Mouse (Mus musculus) hindbrain, embryonic 12.5 days (tissue): ENCODE measurements around the gene Gpd1. TPM values are rescaled to one million over a fixed set of nuclear protein-coding genes. Genes with fewer than 3 reads are reported as not detected.

ENCODE experiments used
- ATAC-seq: fragments of 200-750 bp; cut with Nextera tagmentation; 2 replicates; pipeline ENCODE4 v1.8.0; 2017; ENCODE audit warnings: moderate TSS enrichment; ENCODE audit not compliant: low FRiP score
- H3K27ac ChIP-seq: fragments of 300-500 bp; sonication (generic); 2 replicates; pipeline ENCODE4 v1.5.1; 2016; ENCODE audit warnings: mild to moderate bottlenecking
- H3K27me3 ChIP-seq: fragments of 300-500 bp; sonication (generic); 2 replicates; pipeline ENCODE4 v1.6.1; 2016; ENCODE audit warnings: mild to moderate bottlenecking
- H3K36me3 ChIP-seq: fragments of 300-500 bp; sonication (generic); 2 replicates; pipeline ENCODE4 v1.6.1; 2016; ENCODE audit warnings: mild to moderate bottlenecking
- H3K4me1 ChIP-seq: fragments of 300-500 bp; sonication (generic); 2 replicates; pipeline ENCODE4 v1.6.1; 2016
- H3K4me2 ChIP-seq: fragments of 300-500 bp; sonication (generic); replicated peaks from 2 replicates; pipeline ENCODE4 v1.6.1; 2016; ENCODE audit warnings: mild to moderate bottlenecking
- H3K4me3 ChIP-seq: fragments of 300-500 bp; sonication (generic); 2 replicates; pipeline ENCODE4 v1.5.1; 2016; ENCODE audit warnings: mild to moderate bottlenecking
- H3K9ac ChIP-seq: fragments of 300-500 bp; sonication (generic); 2 replicates; pipeline ENCODE4 v1.6.1; 2016; ENCODE audit warnings: mild to moderate bottlenecking, moderate library complexity
- H3K9me3 ChIP-seq: fragments of 300-500 bp; sonication (generic); replicated peaks from 2 replicates; pipeline ENCODE4 v1.6.1; 2016; ENCODE audit warnings: mild to moderate bottlenecking
- WGBS: fragments of 180-500 bp; shearing (Covaris S2); methylation state at CpG from one replicate; pipeline ENCODE4 v1.1.7; 2016; 5-methylcytosine and 5-hydroxymethylcytosine counted together
- polyA plus RNA-seq: library from polyadenylated mRNA; unstranded; fragments of >200 nt; fragmentation: Nextera tagmentation; extraction: Ambion mirVana; gene quantifications from 2 replicates; pipeline ENCODE4 v1.2.1, GENCODE M21; 2016

Gpd1 gene
- 0.69 and 0.92 TPM in 2 replicates for polyA plus RNA-seq

DNA sequence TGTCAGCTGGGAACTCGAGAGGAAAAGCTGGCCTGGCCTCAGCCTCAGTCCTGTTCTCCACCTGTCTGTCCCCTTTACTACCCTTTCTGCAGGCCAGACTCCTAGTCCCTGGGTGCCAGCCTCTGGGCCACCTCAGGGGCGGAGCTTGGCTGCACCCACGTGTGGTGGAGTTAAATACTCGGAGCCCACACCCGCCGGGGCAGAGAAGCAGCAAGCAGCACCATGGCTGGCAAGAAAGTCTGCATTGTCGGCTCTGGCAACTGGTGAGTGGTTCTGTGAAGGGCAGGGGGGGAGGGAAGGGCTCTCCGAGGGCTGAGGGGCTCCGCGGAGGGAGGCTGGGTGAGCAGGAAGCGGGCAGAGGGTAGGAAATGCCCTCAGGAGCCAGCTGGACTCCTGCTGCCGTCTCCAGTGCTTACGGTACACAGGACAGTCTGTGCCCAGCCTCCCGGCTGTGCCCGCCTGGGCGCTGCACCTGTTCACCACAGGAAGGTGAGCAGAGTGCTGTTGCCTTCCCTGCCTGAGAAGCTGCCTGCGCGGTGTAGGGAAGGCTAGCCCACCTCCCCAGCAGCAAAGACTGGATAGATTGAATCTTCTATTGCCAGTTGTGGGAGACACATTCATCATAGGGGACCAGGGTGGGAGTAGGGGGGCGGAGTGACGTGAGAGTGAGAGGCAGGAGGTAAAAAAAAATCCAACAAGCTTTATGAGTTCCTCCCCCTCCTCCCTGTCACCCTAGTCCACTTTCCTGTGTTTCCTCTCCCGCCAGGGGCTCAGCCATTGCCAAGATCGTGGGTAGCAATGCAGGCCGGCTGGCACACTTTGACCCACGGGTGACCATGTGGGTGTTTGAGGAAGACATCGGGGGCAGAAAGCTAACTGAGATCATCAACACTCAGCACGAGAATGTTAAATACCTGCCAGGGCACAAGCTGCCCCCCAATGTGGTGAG is at the start of gene Gpd1:
Gpd1 (plus strand) TSS at position 130 of the 949 bp plus-strand sequence.
- peaks cover 72% of the 10 kb centered on the region for H3K36me3 ChIP-seq
- no peak for ATAC-seq
- H3K4me2 ChIP-seq: no peak within 1 kb of the TSS
- no peak within 1 kb of the TSS for H3K4me3 ChIP-seq
- peaks cover 23% of the 10 kb centered on the region for H3K4me1 ChIP-seq
- no peaks in the 10 kb centered on the region for H3K27me3 ChIP-seq
- H3K9me3 ChIP-seq: no peaks in the 10 kb centered on the region
- no peak within 1 kb of the TSS; the same call in 1 of the 2 replicates for H3K9ac ChIP-seq
- WGBS: 69% methylated on average over 26 of the region's 26 CpGs
- no peak within 1 kb of the TSS for H3K27ac ChIP-seq

DNA sequence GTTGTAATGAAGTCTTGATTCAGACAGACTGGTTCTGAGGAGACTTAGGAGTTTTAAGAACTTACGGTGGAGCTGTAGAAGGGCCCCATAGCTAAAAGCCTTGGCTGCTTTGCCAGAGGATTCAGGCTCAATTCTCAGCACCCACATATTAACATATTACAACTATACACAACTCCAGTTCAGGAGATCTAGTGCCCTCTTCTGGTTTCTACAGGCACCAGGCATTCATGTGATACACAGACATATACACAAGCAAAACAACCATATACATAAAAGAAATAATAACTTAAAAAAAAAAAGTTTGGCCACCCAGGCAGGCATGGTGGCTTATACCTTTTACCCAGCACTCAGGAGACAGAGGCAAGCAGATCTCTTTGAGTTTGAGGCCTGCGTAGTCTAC is 49.8 kb upstream of the Gpd1 start:
- ATAC-seq: no peak
- Histone ChIP-seq H3K36me3 (peaks cover 1% of the 10 kb centered on the region; the same call in 1 of the 2 replicates), H3K4me3 (no peak overlapping the region), H3K4me2 (no peak overlapping the region), H3K9ac (no peak overlapping the region), H3K27me3 (peaks cover 25% of the 10 kb centered on the region), H3K9me3 (no peaks in the 10 kb centered on the region; the same call in 1 of the 2 replicates), H3K27ac (no peak overlapping the region), H3K4me1 (peaks cover 67% of the 10 kb centered on the region)
- WGBS: 96% methylated on average over 2 of the region's 2 CpGs

DNA sequence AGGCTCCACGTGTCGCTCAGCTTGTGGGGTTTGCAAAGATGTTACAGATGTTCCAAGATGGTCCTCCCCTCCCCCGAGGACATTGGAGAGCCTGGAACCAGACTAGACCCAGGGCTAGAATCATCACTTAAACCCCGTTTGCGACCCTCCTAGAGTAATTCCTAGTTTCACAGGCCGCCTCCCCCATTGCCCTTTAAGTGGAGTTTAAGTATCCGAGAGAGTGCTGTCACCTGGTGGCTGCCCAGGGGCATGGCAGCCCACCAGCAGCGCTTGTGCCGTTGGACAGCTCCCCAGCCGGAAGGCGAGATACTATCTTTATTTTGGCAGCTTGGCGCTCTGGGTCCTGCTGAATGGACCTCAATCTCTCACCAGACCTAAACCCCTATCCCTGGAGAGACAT is 48.4 kb upstream of the Gpd1 start:
- no peak overlapping the region for H3K9ac ChIP-seq
- H3K4me2 ChIP-seq: peak overlapping the region; percentile 90
- peaks cover 27% of the 10 kb centered on the region for H3K27me3 ChIP-seq
- WGBS: 3% methylated on average over 12 of the region's 12 CpGs
- no peak overlapping the region for H3K4me3 ChIP-seq
- peak overlapping the region; percentile 49; the same call in 1 of the 2 replicates for H3K27ac ChIP-seq
- H3K4me1 ChIP-seq: peaks cover 74% of the 10 kb centered on the region
- H3K9me3 ChIP-seq: no peaks in the 10 kb centered on the region; the same call in 1 of the 2 replicates
- ATAC-seq: no peak
- peaks cover 5% of the 10 kb centered on the region; the same call in 1 of the 2 replicates for H3K36me3 ChIP-seq

DNA sequence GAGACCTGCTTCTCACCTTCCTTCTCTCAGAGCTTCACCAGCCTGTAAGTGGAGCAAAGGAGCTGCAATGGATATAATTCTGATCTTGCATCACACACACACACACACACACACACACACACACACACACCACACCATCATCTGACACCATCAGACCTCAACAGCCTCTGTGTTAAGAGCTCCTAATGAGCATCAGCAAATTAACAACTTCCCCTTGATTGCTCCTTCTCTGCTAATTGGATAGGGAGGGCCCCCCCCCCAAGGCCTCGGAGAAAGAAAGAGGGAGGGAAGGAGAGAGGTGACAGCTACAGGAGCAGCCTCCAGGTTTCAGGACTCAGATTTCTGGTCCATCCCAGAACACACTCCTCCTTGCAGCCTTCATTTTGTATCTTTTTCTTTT is 47.9 kb upstream of the Gpd1 start:
- Histone ChIP-seq H3K4me2 (peak overlapping the region; percentile 90), H3K27ac (peak overlapping the region; percentile 91), H3K36me3 (peaks cover 5% of the 10 kb centered on the region; the same call in 1 of the 2 replicates), H3K27me3 (peaks cover 27% of the 10 kb centered on the region), H3K4me3 (no peak overlapping the region), H3K9ac (no peak overlapping the region), H3K4me1 (peaks cover 68% of the 10 kb centered on the region), H3K9me3 (no peaks in the 10 kb centered on the region; the same call in 1 of the 2 replicates)
- 0% methylated on average over 1 of the region's 1 CpGs for WGBS
- ATAC-seq: no peak

DNA sequence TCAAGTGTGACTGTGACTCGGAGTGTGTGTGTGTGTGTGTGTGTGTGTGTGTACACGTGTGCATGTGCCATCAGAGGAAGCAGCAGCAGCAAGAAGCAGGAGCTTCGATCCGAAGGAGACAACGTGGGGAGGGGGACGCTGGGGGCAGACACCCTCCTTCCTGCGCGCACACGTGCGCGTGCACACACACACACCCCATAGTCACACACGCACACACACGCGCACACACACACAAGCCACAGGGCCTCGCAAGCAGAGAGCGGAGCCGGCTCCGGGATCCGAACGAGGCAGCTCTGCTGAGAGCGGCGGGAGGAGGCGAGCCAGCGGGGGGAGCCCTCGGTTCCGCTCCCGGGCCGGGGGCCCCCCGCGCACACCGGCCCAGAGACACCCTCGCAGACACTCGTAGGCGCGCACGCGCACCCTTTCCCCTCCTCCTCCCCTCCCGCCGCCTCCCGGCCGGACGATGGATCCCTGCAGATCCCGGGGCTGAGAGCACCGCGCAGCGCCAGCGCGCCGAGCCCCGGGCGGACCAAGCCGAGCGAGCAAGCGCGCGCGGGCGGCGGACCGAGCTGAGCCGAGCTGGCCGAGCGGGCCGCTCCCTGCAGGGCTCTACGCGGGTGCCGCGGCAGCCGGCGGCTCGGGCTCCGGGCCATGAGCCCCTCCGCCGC is 47.0 kb upstream of the Gpd1 start, which contains the start of gene Asic1:
Asic1 (plus strand) TSS at position 215 of the 668 bp plus-strand sequence.
- peak within 1 kb of the TSS; percentile 90 for H3K4me2 ChIP-seq
- H3K4me3 ChIP-seq: peak within 1 kb of the TSS; percentile 80
- ATAC-seq: peak; percentile 64
- WGBS: under 1% methylated on average over 63 of the region's 74 CpGs
- peak within 1 kb of the TSS; percentile 97 for H3K9ac ChIP-seq
- H3K27me3 ChIP-seq: peaks cover 27% of the 10 kb centered on the region
- peak within 1 kb of the TSS; percentile 91 for H3K27ac ChIP-seq
- no peaks in the 10 kb centered on the region; the same call in 1 of the 2 replicates for H3K9me3 ChIP-seq
- H3K36me3 ChIP-seq: peaks cover 5% of the 10 kb centered on the region; the same call in 1 of the 2 replicates
- H3K4me1 ChIP-seq: peaks cover 64% of the 10 kb centered on the region

DNA sequence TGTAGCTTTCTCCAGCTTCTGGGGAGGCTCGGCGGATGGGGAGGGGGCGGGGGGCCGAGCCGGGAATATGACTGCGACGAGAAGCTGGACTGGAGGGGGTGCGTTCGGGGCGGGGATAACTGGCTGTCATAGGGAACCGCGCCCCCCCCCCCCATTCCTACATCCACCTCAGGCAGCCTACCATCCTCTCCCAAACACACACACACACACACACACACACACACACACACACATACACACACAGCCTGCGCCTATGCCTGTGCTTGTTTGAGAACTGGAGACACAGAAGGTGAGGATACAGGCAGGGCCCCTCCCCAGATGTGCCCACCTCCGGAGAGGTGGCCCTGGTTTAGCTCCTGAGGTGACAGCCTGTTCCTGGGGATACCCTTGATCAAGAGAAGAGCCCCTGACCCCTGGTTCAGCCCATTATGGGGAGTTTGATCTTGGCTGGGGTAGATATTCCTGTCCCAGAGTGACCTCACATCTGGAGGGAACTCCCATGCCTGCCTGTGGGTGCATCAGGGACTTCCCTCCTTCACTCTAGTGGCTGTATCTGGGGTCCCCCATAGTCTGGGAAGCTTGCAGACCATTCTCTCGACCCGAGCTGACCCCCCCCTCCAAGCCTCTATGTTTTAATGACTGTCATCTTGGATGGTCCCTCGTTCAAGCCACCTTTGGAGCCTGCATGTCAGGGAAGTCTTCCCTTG is 46.2 kb upstream of the Gpd1 start:
- Histone ChIP-seq H3K27ac (peak overlapping the region; percentile 91), H3K27me3 (peaks cover 21% of the 10 kb centered on the region), H3K4me1 (peaks cover 56% of the 10 kb centered on the region), H3K9ac (peak overlapping the region; percentile 97), H3K4me3 (peak overlapping the region; percentile 80), H3K9me3 (no peaks in the 10 kb centered on the region; the same call in 1 of the 2 replicates), H3K4me2 (peak overlapping the region; percentile 90), H3K36me3 (peaks cover 5% of the 10 kb centered on the region; the same call in 1 of the 2 replicates)
- 10% methylated on average over 12 of the region's 17 CpGs for WGBS
- ATAC-seq: peak; percentile 26

DNA sequence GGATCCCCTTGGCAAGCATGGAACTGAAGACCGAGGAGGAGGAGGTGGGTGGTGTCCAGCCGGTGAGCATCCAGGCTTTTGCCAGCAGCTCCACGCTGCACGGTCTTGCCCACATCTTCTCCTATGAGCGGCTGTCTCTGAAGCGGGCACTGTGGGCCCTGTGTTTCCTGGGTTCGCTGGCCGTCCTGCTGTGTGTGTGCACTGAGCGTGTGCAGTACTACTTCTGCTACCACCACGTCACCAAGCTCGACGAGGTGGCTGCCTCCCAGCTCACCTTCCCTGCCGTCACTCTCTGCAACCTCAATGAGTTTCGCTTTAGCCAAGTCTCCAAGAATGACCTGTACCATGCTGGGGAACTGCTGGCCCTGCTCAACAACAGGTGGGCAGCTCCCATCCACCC is 45.5 kb upstream of the Gpd1 start:
- Histone ChIP-seq H3K9ac (peak overlapping the region; percentile 97), H3K27me3 (peaks cover 16% of the 10 kb centered on the region), H3K36me3 (peaks cover 5% of the 10 kb centered on the region; the same call in 1 of the 2 replicates), H3K4me1 (peaks cover 54% of the 10 kb centered on the region), H3K27ac (no peak overlapping the region), H3K4me3 (peak overlapping the region; percentile 80; the same call in 1 of the 2 replicates), H3K4me2 (peak overlapping the region; percentile 90), H3K9me3 (no peaks in the 10 kb centered on the region; the same call in 1 of the 2 replicates)
- WGBS: 71% methylated on average over 14 of the region's 14 CpGs
- ATAC-seq: no peak

DNA sequence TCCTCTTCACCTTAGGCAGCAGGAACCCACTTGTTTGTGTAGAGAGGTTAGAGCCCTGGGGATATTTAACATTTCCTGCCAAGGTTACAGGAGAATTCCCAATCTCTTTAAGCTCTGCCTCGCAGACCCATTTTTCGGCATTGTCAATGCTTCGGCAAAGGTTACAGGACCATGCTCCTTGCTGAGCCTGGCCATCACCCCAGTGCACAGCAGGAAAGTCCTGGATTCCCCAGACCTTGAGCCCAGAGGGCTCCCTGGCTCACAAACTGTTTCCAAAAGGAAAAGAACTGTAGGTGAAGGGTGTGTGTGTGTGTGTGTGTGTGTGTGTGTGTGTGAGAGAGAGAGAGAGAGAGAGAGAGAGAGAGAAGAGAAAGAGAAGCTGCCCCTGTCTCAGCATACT is 42.4 kb upstream of the Gpd1 start:
- no peak overlapping the region for H3K4me3 ChIP-seq
- H3K4me1 ChIP-seq: peaks cover 62% of the 10 kb centered on the region
- no peak overlapping the region for H3K27ac ChIP-seq

DNA sequence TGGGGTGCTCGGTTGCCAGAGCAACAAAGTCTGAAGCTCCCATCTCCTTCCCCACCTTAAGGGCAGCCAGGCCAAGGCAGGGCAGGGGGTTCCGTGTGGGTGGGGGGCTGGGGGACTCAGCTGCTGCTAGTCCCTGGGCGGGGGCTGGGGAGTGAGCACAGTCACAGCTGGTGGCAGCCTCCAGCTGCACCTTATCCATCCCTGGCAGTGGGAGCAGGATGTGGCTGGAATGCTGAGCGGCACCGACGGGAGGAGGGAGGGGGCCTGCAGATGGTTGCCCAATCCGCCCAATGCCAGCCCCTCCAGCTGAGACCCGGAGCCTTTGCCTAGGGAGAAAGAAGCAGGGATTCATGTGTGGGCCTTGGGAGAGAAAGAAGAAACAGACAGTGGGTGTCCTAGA is 40.2 kb upstream of the Gpd1 start:
- H3K4me2 ChIP-seq: peak overlapping the region; percentile 29
- 15% methylated on average over 8 of the region's 8 CpGs for WGBS
- peaks cover 4% of the 10 kb centered on the region; the same call in 1 of the 2 replicates for H3K27me3 ChIP-seq
- peaks cover 5% of the 10 kb centered on the region; the same call in 1 of the 2 replicates for H3K36me3 ChIP-seq
- no peaks in the 10 kb centered on the region for H3K9me3 ChIP-seq
- 0 out of 2 replicates have a peak overlapping the region, but pooled peaks have one; percentile 10 for H3K4me3 ChIP-seq
- H3K27ac ChIP-seq: peak overlapping the region; percentile 82
- peak overlapping the region; percentile 45; the same call in 1 of the 2 replicates for H3K9ac ChIP-seq
- ATAC-seq: peak; percentile 74
- H3K4me1 ChIP-seq: peaks cover 46% of the 10 kb centered on the region

More for the DNA sequence above, 42.4 kb upstream of the Gpd1 start:
- peak overlapping the region; percentile 38; the same call in 1 of the 2 replicates for H3K9ac ChIP-seq
- H3K9me3 ChIP-seq: no peaks in the 10 kb centered on the region
- WGBS: 81% methylated on average over 3 of the region's 3 CpGs
- no peak for ATAC-seq
- peak overlapping the region; percentile 27 for H3K4me2 ChIP-seq
- H3K36me3 ChIP-seq: peaks cover 5% of the 10 kb centered on the region; the same call in 1 of the 2 replicates
- peaks cover 16% of the 10 kb centered on the region for H3K27me3 ChIP-seq

DNA sequence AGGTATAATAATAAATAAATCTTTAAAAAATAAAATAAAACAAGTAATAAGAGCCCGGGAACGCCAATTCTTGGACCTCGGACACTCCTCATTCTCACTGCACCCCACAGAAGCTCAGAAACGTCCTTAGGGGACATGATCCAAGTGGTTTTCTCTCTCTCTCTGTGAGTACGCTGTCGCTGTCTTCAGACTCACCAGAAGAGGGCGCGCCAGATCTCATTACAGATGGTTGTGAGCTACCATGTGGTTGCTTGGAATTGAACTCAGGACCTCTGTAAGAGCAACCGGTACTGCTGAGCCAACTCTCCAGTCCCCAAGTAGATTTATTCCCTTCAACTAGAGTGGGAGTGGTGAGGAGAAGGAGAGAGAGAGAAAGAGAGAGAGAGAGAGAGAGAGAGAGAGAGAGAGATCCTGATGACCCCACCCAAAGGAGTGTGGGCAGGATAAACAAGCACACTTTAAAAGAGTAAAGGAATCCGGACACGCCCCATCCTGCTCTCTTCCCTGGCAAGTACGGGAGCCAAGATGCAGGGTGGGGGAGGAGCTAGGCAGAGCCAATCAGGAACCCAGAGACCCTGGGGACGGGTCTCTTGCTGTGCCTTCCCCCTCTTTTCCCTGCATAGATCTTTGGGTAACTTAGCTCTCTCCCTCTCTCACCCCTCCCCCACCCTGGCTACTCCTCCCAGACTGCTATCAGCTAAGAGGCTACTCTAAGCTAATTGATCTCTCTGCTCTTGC is 39.1 kb upstream of the Gpd1 start:
- 0 out of 2 replicates have a peak overlapping the region, but pooled peaks have one; percentile 27 for H3K9ac ChIP-seq
- peak; percentile 27; the same call in 1 of the 2 replicates for ATAC-seq
- 12% methylated on average over 13 of the region's 13 CpGs for WGBS
- H3K9me3 ChIP-seq: no peaks in the 10 kb centered on the region
- no peak overlapping the region for H3K4me3 ChIP-seq
- H3K27ac ChIP-seq: no peak overlapping the region
- no peaks in the 10 kb centered on the region; the same call in 1 of the 2 replicates for H3K36me3 ChIP-seq
- H3K27me3 ChIP-seq: 0 out of 2 replicates have a peak, but pooled peaks cover 2% of the 10 kb centered on the region
- peaks cover 37% of the 10 kb centered on the region for H3K4me1 ChIP-seq
- no peak overlapping the region for H3K4me2 ChIP-seq
